Mouse (Mus musculus): ENCODE measurements around the gene 1700086D15Rik. TPM values are rescaled to one million over a fixed set of nuclear protein-coding genes. Genes with fewer than 3 reads are reported as not detected.

Gene 1700086D15Rik
- polyA plus RNA-seq (2012; rRNA removed; ENCODE audit: low replicate concordance) = not detected in 2 replicates

DNA sequence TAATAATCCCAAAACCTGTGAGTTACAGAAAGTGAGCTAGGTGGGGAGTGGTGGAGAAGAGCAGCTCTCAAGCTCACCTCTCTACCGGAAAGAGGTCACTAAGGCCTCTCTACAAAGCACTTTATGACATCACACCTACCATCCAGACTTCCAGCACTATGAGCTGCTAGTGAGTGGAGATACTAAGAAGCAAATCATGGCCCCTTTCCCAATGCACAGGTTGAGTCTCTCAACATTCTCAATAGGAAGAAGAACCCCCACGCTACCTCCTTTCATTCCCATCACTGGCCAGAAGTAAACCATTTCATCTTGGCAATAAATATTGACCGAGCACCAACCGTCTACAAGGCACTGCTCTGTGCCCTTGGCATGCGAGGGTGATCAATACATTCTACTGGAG lies at the start of gene 1700086D15Rik:
TSS of gene 1700086D15Rik (minus strand) at position 101 of the 400 bp plus-strand sequence.

DNA sequence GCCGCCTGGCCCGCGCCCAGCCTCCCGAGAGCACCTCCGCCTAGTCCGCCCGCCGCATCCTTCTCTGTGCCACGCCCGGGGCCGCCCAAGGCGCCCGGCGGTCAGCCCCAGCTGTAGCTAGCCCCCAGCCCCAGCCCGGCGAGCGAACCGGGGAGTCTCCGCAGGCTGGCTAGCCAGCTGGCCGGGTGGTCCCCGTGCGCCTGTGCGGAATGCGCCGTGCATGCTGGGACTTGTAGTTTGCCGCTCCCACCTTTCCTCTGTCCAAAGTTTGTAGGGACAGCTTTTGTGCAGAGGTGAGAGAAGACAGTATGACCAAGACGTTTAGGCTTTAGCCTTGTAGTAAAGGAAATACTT lies 3.1 kb upstream of the 1700086D15Rik start, which contains the start of gene Arhgap44:
TSS of gene Arhgap44 (minus strand) at position 195 of the 354 bp plus-strand sequence.

Other genes starting within 250 kb of the 1700086D15Rik start
- 24.7 and 25.2 TPM in 2 replicates for gene Elac2, start 180.9 kb downstream of the 1700086D15Rik start, polyA plus RNA-seq (2012; rRNA removed; ENCODE audit: low replicate concordance)
- 2.1 and 9.4 TPM in 2 replicates for gene Arhgap44, start 3.1 kb upstream of the 1700086D15Rik start, polyA plus RNA-seq (2012; rRNA removed; ENCODE audit: low replicate concordance)
- gene Myocd, start 110.1 kb upstream of the 1700086D15Rik start, polyA plus RNA-seq (2012; rRNA removed; ENCODE audit: low replicate concordance) = 2.1 and 23.8 TPM in 2 replicates